Mouse (Mus musculus): ENCODE data around the gene Khdc1a. TPM values are rescaled to one million over a fixed set of nuclear protein-coding genes. Genes with fewer than 3 reads are reported as not detected.
"Not testable (repeated sequence)": the region's sequence is repeated elsewhere in the genome, so short reads cannot be mapped to it uniquely, and the experiment has no call there.

The Khdc1a gene
- polyA plus RNA-seq, 1 experiment = not detected

- H3K79me2 ChIP-seq (ENCODE audit: control insufficient read depth, insufficient read depth) = no peaks in the 10 kb centered on the region
- H3K36me3 ChIP-seq (ENCODE audit: control insufficient read depth, insufficient read depth) = no peaks in the 10 kb centered on the region
- no peaks in the 10 kb centered on the region for H3K27me3 ChIP-seq (ENCODE audit: control insufficient read depth, insufficient read depth, insufficient read length)
- TF ChIP-seq CTCF (IDR thresholded peaks at IDR 0.05; ENCODE audit: control insufficient read depth, insufficient read depth, insufficient read length) (no peak), USF1 (IDR thresholded peaks at IDR 0.05; ENCODE audit: low read depth) (no peak), FOSL1 (IDR thresholded peaks at IDR 0.05; ENCODE audit: insufficient read depth, low read length, poor library complexity, severe bottlenecking) (no peak), MYOD1 (IDR thresholded peaks at IDR 0.05; ENCODE audit: control insufficient read depth, insufficient read length, low read depth) (no peak), MAX (IDR thresholded peaks at IDR 0.05) (no peak), MYOG (IDR thresholded peaks at IDR 0.05; ENCODE audit: control insufficient read depth, extremely low read depth, insufficient read length) (no peak), CEBPB (IDR thresholded peaks at IDR 0.05; ENCODE audit: low read depth) (no peak)
- H3ac ChIP-seq (ENCODE audit: control insufficient read depth, insufficient read length, low read depth) = no peak overlapping the region
- H3K79me3 ChIP-seq (ENCODE audit: low read depth) = no peaks in the 10 kb centered on the region
- H3K4me3 ChIP-seq (ENCODE audit: insufficient read depth, poor library complexity, severe bottlenecking) = no peak overlapping the region
Measured at GRCm38 (mm10) chr1:21323996-21324574, 25.4 kb upstream of the Khdc1a start.

DNA sequence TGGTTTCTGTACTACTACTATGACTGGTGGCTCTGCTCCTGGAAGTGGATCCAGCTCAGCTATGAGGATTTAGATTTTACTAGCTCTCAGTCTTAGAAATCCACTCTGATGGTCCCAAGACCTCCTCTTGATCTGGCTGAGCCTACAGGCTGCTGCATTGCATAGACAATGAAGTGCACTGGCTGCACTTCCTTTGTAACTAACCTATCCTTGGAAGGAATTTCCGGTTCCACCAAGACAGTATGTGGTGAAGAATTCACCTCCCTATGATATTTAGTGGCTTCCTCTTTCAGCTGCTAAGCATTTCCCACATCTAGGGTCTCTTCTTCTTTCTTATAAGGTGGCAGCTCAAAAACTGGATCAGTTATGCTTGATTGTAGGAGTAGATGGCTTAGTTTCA lies 24.8 kb upstream of the Khdc1a start:
- Histone ChIP-seq H3K4me3 (ENCODE audit: insufficient read depth, poor library complexity, severe bottlenecking) (no peak overlapping the region), H3ac (ENCODE audit: control insufficient read depth, insufficient read length, low read depth) (no peak overlapping the region), H3K36me3 (ENCODE audit: control insufficient read depth, insufficient read depth) (no peaks in the 10 kb centered on the region), H3K79me3 (ENCODE audit: low read depth) (no peaks in the 10 kb centered on the region), H3K79me2 (ENCODE audit: control insufficient read depth, insufficient read depth) (no peaks in the 10 kb centered on the region), H3K27me3 (ENCODE audit: control insufficient read depth, insufficient read depth, insufficient read length) (no peaks in the 10 kb centered on the region)
- TF ChIP-seq FOSL1 (IDR thresholded peaks at IDR 0.05; ENCODE audit: insufficient read depth, low read length, poor library complexity, severe bottlenecking) (no peak), MYOD1 (IDR thresholded peaks at IDR 0.05; ENCODE audit: control insufficient read depth, insufficient read length, low read depth) (no peak), MYOG (IDR thresholded peaks at IDR 0.05; ENCODE audit: control insufficient read depth, extremely low read depth, insufficient read length) (no peak), MAX (IDR thresholded peaks at IDR 0.05) (no peak), CTCF (IDR thresholded peaks at IDR 0.05; ENCODE audit: control insufficient read depth, insufficient read depth, insufficient read length) (no peak), USF1 (IDR thresholded peaks at IDR 0.05; ENCODE audit: low read depth) (no peak), CEBPB (IDR thresholded peaks at IDR 0.05; ENCODE audit: low read depth) (no peak)

- no peaks in the 10 kb centered on the region for H3K27me3 ChIP-seq (ENCODE audit: control insufficient read depth, insufficient read depth, insufficient read length)
- H3K36me3 ChIP-seq (ENCODE audit: control insufficient read depth, insufficient read depth) = no peaks in the 10 kb centered on the region
- no peak overlapping the region for H3ac ChIP-seq (ENCODE audit: control insufficient read depth, insufficient read length, low read depth)
- no peaks in the 10 kb centered on the region for H3K79me2 ChIP-seq (ENCODE audit: control insufficient read depth, insufficient read depth)
- TF ChIP-seq MAX (IDR thresholded peaks at IDR 0.05) (no peak), CEBPB (IDR thresholded peaks at IDR 0.05; ENCODE audit: low read depth) (no peak), MYOD1 (IDR thresholded peaks at IDR 0.05; ENCODE audit: control insufficient read depth, insufficient read length, low read depth) (no peak), CTCF (IDR thresholded peaks at IDR 0.05; ENCODE audit: control insufficient read depth, insufficient read depth, insufficient read length) (no peak), FOSL1 (IDR thresholded peaks at IDR 0.05; ENCODE audit: insufficient read depth, low read length, poor library complexity, severe bottlenecking) (no peak), USF1 (IDR thresholded peaks at IDR 0.05; ENCODE audit: low read depth) (no peak)
- H3K4me3 ChIP-seq (ENCODE audit: insufficient read depth, poor library complexity, severe bottlenecking) = no peak overlapping the region
- H3K79me3 ChIP-seq (ENCODE audit: low read depth) = no peaks in the 10 kb centered on the region
Measured at GRCm38 (mm10) chr1:21326733-21327132, 22.7 kb upstream of the Khdc1a start.

- H3K36me3 ChIP-seq (ENCODE audit: control insufficient read depth, insufficient read depth); H3ac ChIP-seq (ENCODE audit: control insufficient read depth, insufficient read length, low read depth); H3K4me3 ChIP-seq (ENCODE audit: insufficient read depth, poor library complexity, severe bottlenecking); H3K79me2 ChIP-seq (ENCODE audit: control insufficient read depth, insufficient read depth); H3K27me3 ChIP-seq (ENCODE audit: control insufficient read depth, insufficient read depth, insufficient read length); H3K79me3 ChIP-seq (ENCODE audit: low read depth): not testable (repeated sequence)
Measured at GRCm38 (mm10) chr1:21331161-21331560, 18.3 kb upstream of the Khdc1a start.

DNA sequence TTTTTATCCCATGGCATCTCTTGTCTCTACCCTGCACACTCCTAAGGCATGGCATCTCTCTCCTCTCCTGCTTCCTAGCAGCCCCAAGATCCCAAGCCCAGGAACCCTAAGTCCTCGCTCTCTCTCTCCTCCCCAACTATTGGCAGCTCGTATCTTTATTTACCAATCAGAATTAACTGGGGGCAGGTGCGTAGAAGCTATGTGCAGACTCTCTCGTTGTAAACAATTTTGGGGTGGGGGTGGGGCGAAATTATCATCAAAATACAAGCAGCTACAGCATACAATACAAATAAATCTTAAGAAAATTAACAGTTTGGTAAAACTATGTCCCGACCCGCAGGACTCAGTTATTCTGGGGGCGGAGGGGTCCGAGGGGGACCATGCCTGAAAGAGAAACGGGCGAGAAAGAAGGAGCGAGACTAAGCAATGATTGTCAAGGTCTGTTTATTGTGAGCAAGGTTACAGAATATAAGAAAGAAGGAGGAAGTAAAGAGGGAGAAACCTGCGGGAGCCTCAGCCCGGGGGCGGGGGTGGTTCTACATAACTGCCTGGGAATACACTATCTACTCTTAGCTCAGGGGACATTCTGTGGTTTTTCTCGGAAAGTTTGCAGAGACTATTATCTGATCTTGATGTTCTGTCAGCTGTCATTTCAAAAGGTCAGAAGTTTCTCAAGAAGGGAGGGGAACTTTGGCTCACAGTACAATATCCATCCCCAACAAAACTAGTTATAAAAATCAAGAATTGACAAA lies 16.0 kb upstream of the Khdc1a start:
- Histone ChIP-seq H3ac (ENCODE audit: control insufficient read depth, insufficient read length, low read depth) (no peak overlapping the region), H3K79me2 (ENCODE audit: control insufficient read depth, insufficient read depth) (no peaks in the 10 kb centered on the region), H3K79me3 (ENCODE audit: low read depth) (no peaks in the 10 kb centered on the region), H3K36me3 (ENCODE audit: control insufficient read depth, insufficient read depth) (no peaks in the 10 kb centered on the region), H3K4me3 (ENCODE audit: insufficient read depth, poor library complexity, severe bottlenecking) (no peak overlapping the region), H3K27me3 (ENCODE audit: control insufficient read depth, insufficient read depth, insufficient read length) (no peaks in the 10 kb centered on the region)
- no peak for TF ChIP-seq USF1 (IDR thresholded peaks at IDR 0.05; ENCODE audit: low read depth)
- no peak for TF ChIP-seq MYOG (IDR thresholded peaks at IDR 0.05; ENCODE audit: control insufficient read depth, extremely low read depth, insufficient read length)
- TF ChIP-seq MYOD1 (IDR thresholded peaks at IDR 0.05; ENCODE audit: control insufficient read depth, insufficient read length, low read depth) = no peak
- TF ChIP-seq FOSL1 (IDR thresholded peaks at IDR 0.05; ENCODE audit: insufficient read depth, low read length, poor library complexity, severe bottlenecking) = no peak
- no peak for TF ChIP-seq CEBPB (IDR thresholded peaks at IDR 0.05; ENCODE audit: low read depth)
- no peak for TF ChIP-seq MAX (IDR thresholded peaks at IDR 0.05)
- TF ChIP-seq CTCF (IDR thresholded peaks at IDR 0.05; ENCODE audit: control insufficient read depth, insufficient read depth, insufficient read length) = no peak

DNA sequence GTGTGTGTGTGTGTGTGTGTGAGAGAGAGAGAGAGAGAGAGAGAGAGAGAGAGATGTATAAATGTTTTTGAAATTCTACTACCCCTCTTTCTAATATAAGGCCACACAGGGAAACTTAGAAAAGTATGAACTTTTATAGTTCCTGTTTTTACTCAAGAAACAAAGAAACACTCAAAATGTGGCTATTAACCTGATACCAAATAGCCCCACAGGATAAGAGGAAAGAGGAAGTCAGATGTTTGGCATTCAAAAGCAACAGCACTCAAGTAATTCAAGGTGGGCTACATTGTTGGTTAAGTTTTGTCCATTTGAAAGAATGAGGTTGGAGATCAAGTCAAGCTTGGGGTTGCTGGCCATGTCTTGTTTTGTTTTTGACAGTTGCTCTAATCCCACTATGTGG lies 13.6 kb upstream of the Khdc1a start:
- no peaks in the 10 kb centered on the region for H3K79me3 ChIP-seq (ENCODE audit: low read depth)
- no peaks in the 10 kb centered on the region for H3K27me3 ChIP-seq (ENCODE audit: control insufficient read depth, insufficient read depth, insufficient read length)
- no peak overlapping the region for H3K4me3 ChIP-seq (ENCODE audit: insufficient read depth, poor library complexity, severe bottlenecking)
- H3K79me2 ChIP-seq (ENCODE audit: control insufficient read depth, insufficient read depth) = no peaks in the 10 kb centered on the region
- H3K36me3 ChIP-seq (ENCODE audit: control insufficient read depth, insufficient read depth) = no peaks in the 10 kb centered on the region
- no peak for TF ChIP-seq CEBPB (IDR thresholded peaks at IDR 0.05; ENCODE audit: low read depth)
- no peak for TF ChIP-seq MYOD1 (IDR thresholded peaks at IDR 0.05; ENCODE audit: control insufficient read depth, insufficient read length, low read depth)
- TF ChIP-seq MYOG (IDR thresholded peaks at IDR 0.05; ENCODE audit: control insufficient read depth, extremely low read depth, insufficient read length) = no peak
- TF ChIP-seq FOSL1 (IDR thresholded peaks at IDR 0.05; ENCODE audit: insufficient read depth, low read length, poor library complexity, severe bottlenecking) = no peak
- H3ac ChIP-seq (ENCODE audit: control insufficient read depth, insufficient read length, low read depth) = no peak overlapping the region

All from C2C12 (cell line).